Mouse (Mus musculus): ENCODE data around the gene Tmem45b. TPM values are rescaled to one million over a fixed set of nuclear protein-coding genes. Genes with fewer than 3 reads are reported as not detected.

The Tmem45b gene
- total RNA-seq, 1 experiment = 2.0 TPM

DNA sequence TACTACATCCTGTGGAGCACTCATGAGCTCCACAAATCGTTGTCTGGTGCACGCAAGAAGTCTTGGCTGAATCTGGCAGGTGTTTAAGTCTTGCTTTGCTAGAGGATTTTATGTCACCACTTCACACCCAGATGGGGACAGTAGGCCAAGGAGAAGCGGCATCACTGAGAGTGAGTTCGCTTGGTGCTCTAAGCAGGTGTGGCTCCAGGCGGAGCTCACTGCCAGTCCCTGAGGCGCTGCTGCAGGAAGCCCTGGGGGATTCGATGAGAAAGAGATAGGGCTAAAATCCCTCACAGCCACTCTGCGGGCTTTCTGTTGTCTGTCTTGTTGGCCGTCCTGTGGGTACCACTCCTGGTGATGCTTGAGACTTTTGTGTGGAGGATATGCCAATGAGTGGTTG is 34.3 kb downstream of the Tmem45b start:
- Histone ChIP-seq H3K9ac (ENCODE audit: insufficient read depth, low read depth, low read length, poor library complexity, severe bottlenecking) (no peak overlapping the region), H3K4me3 (ENCODE audit: insufficient read depth in 1 of 2, low read depth in 1 of 2, low read length in 2 of 2, poor library complexity in 1 of 2, severe bottlenecking in 1 of 2) (no peak overlapping the region), H3K36me3 (ENCODE audit: control insufficient read depth, insufficient read depth, low read length, poor library complexity, severe bottlenecking) (no peaks in the 10 kb centered on the region), H3K9me3 (ENCODE audit: control insufficient read depth, insufficient read depth, low read depth, low read length) (no peaks in the 10 kb centered on the region), H3K27ac (ENCODE audit: insufficient read depth, low read depth, low read length, poor library complexity, severe bottlenecking) (no peak overlapping the region), H3K4me1 (ENCODE audit: control insufficient read depth in 2 of 2, insufficient read depth in 2 of 2, low read length in 2 of 2, poor library complexity in 1 of 2) (peaks cover 7 to 12% of the 10 kb centered on the region in 2 experiments; a peak in 2 of 4 replicates)
- no peak for DNase-seq (ENCODE audit: low read depth, low spot score)
- TF ChIP-seq ZNF384 (IDR thresholded peaks at IDR 0.05; ENCODE audit: low read depth, low read length) = no peak
- no peak for TF ChIP-seq MAFK (IDR thresholded peaks at IDR 0.05; ENCODE audit: insufficient read depth, low read depth, low read length)
- TF ChIP-seq CHD2 (IDR thresholded peaks at IDR 0.05; ENCODE audit: low read depth, low read length) = no peak
- TF ChIP-seq HCFC1 (IDR thresholded peaks at IDR 0.05; ENCODE audit: borderline replicate concordance, insufficient read depth, low read length) = no peak
- TF ChIP-seq ZC3H11A (IDR thresholded peaks at IDR 0.05; ENCODE audit: borderline replicate concordance, low read depth, low read length) = no peak
- in situ Hi-C loops (cut with MboI; ENCODE audit: low sequenced_read_pairs in 2 of 2, unreplicated experiment in 2 of 2) = no loop called here

DNA sequence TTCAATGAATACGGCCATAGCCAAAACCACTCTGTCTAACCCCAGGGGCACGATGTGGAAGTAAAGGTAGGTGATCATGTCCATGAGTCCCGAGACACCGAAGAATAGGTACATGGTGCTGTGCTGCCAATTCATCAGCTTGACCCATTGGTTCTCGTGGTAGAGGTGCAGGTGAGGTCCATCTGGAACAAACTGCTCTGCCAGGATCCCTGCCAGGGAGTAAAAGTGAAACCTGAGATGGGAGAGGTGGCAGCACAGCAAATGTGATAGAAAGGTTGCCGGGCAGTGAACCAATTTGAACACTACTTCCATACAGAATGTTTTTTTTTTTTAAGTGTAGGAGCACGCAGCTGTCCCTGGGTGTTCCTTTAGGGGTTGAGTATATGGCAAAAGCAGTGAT is 35.3 kb downstream of the Tmem45b start:
- no peaks in the 10 kb centered on the region for H3K9me3 ChIP-seq (ENCODE audit: control insufficient read depth, insufficient read depth, low read depth, low read length)
- TF ChIP-seq CHD2 (IDR thresholded peaks at IDR 0.05; ENCODE audit: low read depth, low read length) (no peak), ZC3H11A (IDR thresholded peaks at IDR 0.05; ENCODE audit: borderline replicate concordance, low read depth, low read length) (no peak), MAFK (IDR thresholded peaks at IDR 0.05; ENCODE audit: insufficient read depth, low read depth, low read length) (no peak), HCFC1 (IDR thresholded peaks at IDR 0.05; ENCODE audit: borderline replicate concordance, insufficient read depth, low read length) (no peak), ZNF384 (IDR thresholded peaks at IDR 0.05; ENCODE audit: low read depth, low read length) (no peak)
- H3K4me1 ChIP-seq (ENCODE audit: control insufficient read depth in 2 of 2, insufficient read depth in 2 of 2, low read length in 2 of 2, poor library complexity in 1 of 2) = peaks cover 7 to 11% of the 10 kb centered on the region in 2 experiments; a peak in 2 of 4 replicates
- no peak overlapping the region for H3K4me3 ChIP-seq (ENCODE audit: insufficient read depth in 1 of 2, low read depth in 1 of 2, low read length in 2 of 2, poor library complexity in 1 of 2, severe bottlenecking in 1 of 2)
- in situ Hi-C loops (cut with MboI; ENCODE audit: low sequenced_read_pairs in 2 of 2, unreplicated experiment in 2 of 2) = no loop called here
- H3K36me3 ChIP-seq (ENCODE audit: control insufficient read depth, insufficient read depth, low read length, poor library complexity, severe bottlenecking) = no peaks in the 10 kb centered on the region; the same call in 1 of the 2 replicates
- H3K27ac ChIP-seq (ENCODE audit: insufficient read depth, low read depth, low read length, poor library complexity, severe bottlenecking) = no peak overlapping the region
- DNase-seq (ENCODE audit: low read depth, low spot score) = no peak
- H3K9ac ChIP-seq (ENCODE audit: insufficient read depth, low read depth, low read length, poor library complexity, severe bottlenecking) = no peak overlapping the region

DNA sequence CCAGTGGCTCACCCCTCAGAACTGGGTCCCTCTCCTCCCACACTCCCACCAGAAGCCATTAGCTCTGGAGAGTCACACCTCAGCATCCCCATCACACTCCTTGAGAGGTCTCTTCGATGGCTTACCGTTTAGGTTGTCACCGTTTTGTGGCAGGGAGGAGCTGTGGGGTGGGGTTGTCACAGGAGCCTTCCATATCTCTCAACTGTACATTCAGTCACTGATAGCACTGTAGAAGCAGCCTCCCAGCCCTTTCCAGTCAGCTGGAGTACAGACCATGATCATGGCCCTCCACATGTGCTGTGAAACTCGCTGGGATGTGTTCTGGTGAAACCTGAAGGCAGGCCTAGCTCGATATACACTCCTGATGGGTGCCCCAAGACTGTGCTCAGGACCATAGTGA is 42.1 kb downstream of the Tmem45b start:
- H3K4me1 ChIP-seq (ENCODE audit: control insufficient read depth in 2 of 2, insufficient read depth in 2 of 2, low read length in 2 of 2, poor library complexity in 1 of 2) = no peaks in the 10 kb centered on the region
- H3K36me3 ChIP-seq (ENCODE audit: control insufficient read depth, insufficient read depth, low read length, poor library complexity, severe bottlenecking) = peaks cover 29% of the 10 kb centered on the region
- no peak for DNase-seq (ENCODE audit: low read depth, low spot score)
- H3K27ac ChIP-seq (ENCODE audit: insufficient read depth, low read depth, low read length, poor library complexity, severe bottlenecking) = no peak overlapping the region
- in situ Hi-C loops (cut with MboI; ENCODE audit: low sequenced_read_pairs in 2 of 2, unreplicated experiment in 2 of 2) = no loop called here
- no peak overlapping the region for H3K9ac ChIP-seq (ENCODE audit: insufficient read depth, low read depth, low read length, poor library complexity, severe bottlenecking)
- no peaks in the 10 kb centered on the region for H3K9me3 ChIP-seq (ENCODE audit: control insufficient read depth, insufficient read depth, low read depth, low read length)
- no peak overlapping the region for H3K4me3 ChIP-seq (ENCODE audit: insufficient read depth in 1 of 2, low read depth in 1 of 2, low read length in 2 of 2, poor library complexity in 1 of 2, severe bottlenecking in 1 of 2)
- TF ChIP-seq CHD2 (IDR thresholded peaks at IDR 0.05; ENCODE audit: low read depth, low read length) = no peak
- TF ChIP-seq HCFC1 (IDR thresholded peaks at IDR 0.05; ENCODE audit: borderline replicate concordance, insufficient read depth, low read length) = no peak
- TF ChIP-seq ZNF384 (IDR thresholded peaks at IDR 0.05; ENCODE audit: low read depth, low read length) = no peak
- no peak for TF ChIP-seq ZC3H11A (IDR thresholded peaks at IDR 0.05; ENCODE audit: borderline replicate concordance, low read depth, low read length)
- TF ChIP-seq MAFK (IDR thresholded peaks at IDR 0.05; ENCODE audit: insufficient read depth, low read depth, low read length) = no peak

DNA sequence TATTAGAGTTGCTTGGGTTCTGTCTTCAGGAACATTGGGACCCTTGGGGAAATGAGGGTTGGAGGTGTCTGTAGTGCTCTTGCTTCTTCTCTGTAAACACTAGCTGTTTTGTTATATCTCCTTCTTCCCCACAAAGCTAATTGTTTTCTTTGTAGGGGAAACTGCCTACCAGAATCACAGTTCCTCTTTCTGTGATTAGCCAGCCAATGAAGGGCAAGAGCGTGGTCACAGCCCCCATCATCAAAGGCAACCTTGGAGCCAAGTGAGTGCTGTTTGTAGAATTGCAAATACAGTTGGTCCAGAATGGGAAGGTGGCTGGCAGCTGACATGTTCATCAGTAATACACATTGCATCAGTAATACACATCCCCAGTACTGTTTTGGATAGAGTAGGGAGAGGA is 45.4 kb downstream of the Tmem45b start:
- Histone ChIP-seq H3K27ac (ENCODE audit: insufficient read depth, low read depth, low read length, poor library complexity, severe bottlenecking) (no peak overlapping the region), H3K36me3 (ENCODE audit: control insufficient read depth, insufficient read depth, low read length, poor library complexity, severe bottlenecking) (peaks cover 45% of the 10 kb centered on the region), H3K9ac (ENCODE audit: insufficient read depth, low read depth, low read length, poor library complexity, severe bottlenecking) (no peak overlapping the region), H3K9me3 (ENCODE audit: control insufficient read depth, insufficient read depth, low read depth, low read length) (no peaks in the 10 kb centered on the region), H3K4me1 (ENCODE audit: control insufficient read depth in 2 of 2, insufficient read depth in 2 of 2, low read length in 2 of 2, poor library complexity in 1 of 2) (no peaks in the 10 kb centered on the region), H3K4me3 (ENCODE audit: insufficient read depth in 1 of 2, low read depth in 1 of 2, low read length in 2 of 2, poor library complexity in 1 of 2, severe bottlenecking in 1 of 2) (no peak overlapping the region)
- TF ChIP-seq HCFC1 (IDR thresholded peaks at IDR 0.05; ENCODE audit: borderline replicate concordance, insufficient read depth, low read length) (no peak), ZNF384 (IDR thresholded peaks at IDR 0.05; ENCODE audit: low read depth, low read length) (no peak), MAFK (IDR thresholded peaks at IDR 0.05; ENCODE audit: insufficient read depth, low read depth, low read length) (no peak), CHD2 (IDR thresholded peaks at IDR 0.05; ENCODE audit: low read depth, low read length) (no peak), ZC3H11A (IDR thresholded peaks at IDR 0.05; ENCODE audit: borderline replicate concordance, low read depth, low read length) (no peak)
- in situ Hi-C loops (cut with MboI; ENCODE audit: low sequenced_read_pairs in 2 of 2, unreplicated experiment in 2 of 2) = no loop called here
- DNase-seq (ENCODE audit: low read depth, low spot score) = no peak

DNA sequence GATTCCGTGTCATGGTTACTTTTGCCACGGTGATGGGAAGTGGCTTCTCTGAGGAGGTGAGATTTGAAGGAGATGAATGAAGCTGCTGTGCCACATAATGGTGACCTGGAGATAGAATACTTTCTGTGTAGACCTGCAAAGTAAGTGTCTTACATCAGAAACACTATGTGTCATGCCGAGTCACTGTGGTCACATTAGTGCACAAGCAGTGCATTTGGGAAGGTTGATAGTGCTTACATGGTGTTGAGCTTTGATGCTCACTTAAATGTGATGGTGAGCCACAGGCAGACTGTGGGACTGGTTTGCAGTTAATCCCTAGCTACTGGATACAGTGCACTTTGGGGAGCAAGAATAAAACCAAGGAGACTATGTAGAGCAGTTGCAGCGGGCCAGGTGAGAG is 52.1 kb downstream of the Tmem45b start:
- TF ChIP-seq ZC3H11A (IDR thresholded peaks at IDR 0.05; ENCODE audit: borderline replicate concordance, low read depth, low read length) (no peak), HCFC1 (IDR thresholded peaks at IDR 0.05; ENCODE audit: borderline replicate concordance, insufficient read depth, low read length) (no peak), ZNF384 (IDR thresholded peaks at IDR 0.05; ENCODE audit: low read depth, low read length) (no peak), CHD2 (IDR thresholded peaks at IDR 0.05; ENCODE audit: low read depth, low read length) (no peak), MAFK (IDR thresholded peaks at IDR 0.05; ENCODE audit: insufficient read depth, low read depth, low read length) (no peak)

More for the DNA sequence above, 52.1 kb downstream of the Tmem45b start:
- no peak overlapping the region for H3K4me3 ChIP-seq (ENCODE audit: insufficient read depth in 1 of 2, low read depth in 1 of 2, low read length in 2 of 2, poor library complexity in 1 of 2, severe bottlenecking in 1 of 2)
- no peak overlapping the region for H3K9ac ChIP-seq (ENCODE audit: insufficient read depth, low read depth, low read length, poor library complexity, severe bottlenecking)
- H3K4me1 ChIP-seq (ENCODE audit: control insufficient read depth in 2 of 2, insufficient read depth in 2 of 2, low read length in 2 of 2, poor library complexity in 1 of 2) = no peaks in the 10 kb centered on the region
- H3K9me3 ChIP-seq (ENCODE audit: control insufficient read depth, insufficient read depth, low read depth, low read length) = no peaks in the 10 kb centered on the region
- in situ Hi-C loops (cut with MboI; ENCODE audit: low sequenced_read_pairs in 2 of 2, unreplicated experiment in 2 of 2) = no loop called here
- H3K27ac ChIP-seq (ENCODE audit: insufficient read depth, low read depth, low read length, poor library complexity, severe bottlenecking) = no peak overlapping the region
- peaks cover 54% of the 10 kb centered on the region for H3K36me3 ChIP-seq (ENCODE audit: control insufficient read depth, insufficient read depth, low read length, poor library complexity, severe bottlenecking)
- DNase-seq (ENCODE audit: low read depth, low spot score) = no peak
